Mouse (Mus musculus) testis, adult 2 months (tissue): ENCODE data around the gene Rps6kc1.

ENCODE experiments used
- CTCF ChIP-seq: fragments of 200-500 bp; IDR thresholded peaks from 2 replicates; pipeline ENCODE4 v1.5.1; 2012; ENCODE audit warnings: low read depth, mild to moderate bottlenecking, inconsistent platforms, low read length, moderate library complexity; ENCODE audit not compliant: control insufficient read depth, insufficient read depth, insufficient replicate concordance
- POLR2A ChIP-seq: fragments of 200-500 bp; IDR thresholded peaks from 2 replicates; pipeline ENCODE4 v1.6.1; 2012; ENCODE audit warnings: low read depth, mild to moderate bottlenecking, inconsistent platforms, low read length, moderate library complexity; ENCODE audit not compliant: control insufficient read depth

DNA sequence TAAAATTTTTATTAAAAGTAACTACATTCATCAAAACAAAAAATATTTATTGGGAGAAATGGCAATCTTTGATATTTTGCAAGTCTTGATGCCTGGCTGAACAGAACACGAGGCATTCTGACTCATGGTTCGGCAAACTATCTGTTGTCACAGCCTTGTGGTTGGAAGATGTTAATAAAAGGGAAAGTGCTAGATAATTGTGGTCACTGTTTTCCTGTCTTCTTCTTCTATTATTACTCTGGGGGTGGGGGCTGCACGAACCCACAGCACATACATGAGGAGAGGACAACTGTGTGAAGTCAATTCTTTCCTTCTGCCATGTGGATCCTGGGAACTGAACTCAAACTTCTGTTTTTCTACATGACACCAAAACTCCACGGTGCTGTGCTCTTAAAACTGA, 36.5 kb downstream of the Rps6kc1 start:
- TF ChIP-seq CTCF (no peak), POLR2A (no peak)
